ENCODE assay signal across 8 mouse cellular contexts in the genomic region with DNA sequence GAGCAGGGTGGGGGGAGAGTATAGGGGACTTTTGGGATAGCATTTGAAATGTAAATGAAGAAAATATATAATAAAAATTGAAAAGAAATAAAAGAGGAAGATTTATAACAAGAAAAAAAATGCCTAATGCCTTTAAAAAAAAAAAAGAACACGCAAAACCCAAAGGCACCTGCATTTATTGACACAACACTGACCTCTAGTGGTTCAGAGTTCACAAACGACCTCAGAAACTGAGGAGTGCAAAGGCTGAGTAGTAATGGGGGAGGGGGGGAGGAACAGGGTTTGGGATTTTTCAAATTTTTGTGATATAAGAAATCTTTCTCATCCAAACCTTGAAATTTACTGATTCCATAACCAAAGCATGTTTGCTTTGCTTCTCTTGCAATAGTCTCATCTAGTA.
DNase-seq lines count a peak whose midpoint lies in the region; ATAC-seq lines count a peak whose summit lies in the region.

No protein-coding gene starts in this region.

- no peak overlapping the region for H3K9ac ChIP-seq in embryonic facial prominence, embryonic 11.5 days (replicated peaks; ENCODE audit: low read length)

- no peak overlapping the region for H3K4me2 ChIP-seq in embryonic facial prominence, embryonic 11.5 days (ENCODE audit: low read depth, low read length)

- 6% methylated on average over 2 of the region's 2 CpGs for WGBS in embryonic facial prominence, embryonic 11.5 days

- no peak for ATAC-seq in embryonic facial prominence, embryonic 11.5 days (replicated peaks; ENCODE audit: insufficient number of reproducible peaks, low FRiP score, low TSS enrichment, low read depth)
- no peak for ATAC-seq in activated CD4-positive, CD25-positive, alpha-beta regulatory T cell, adult 4 months

- H3K27ac ChIP-seq in embryonic facial prominence, embryonic 11.5 days (replicated peaks; ENCODE audit: low read depth, low read length): no peak overlapping the region

- H3K9me3 ChIP-seq in embryonic facial prominence, embryonic 11.5 days (replicated peaks; ENCODE audit: control insufficient read depth, low read length): no peaks in the 10 kb centered on the region

- peak; percentile 32 for DNase-seq in adrenal gland, adult 2 months
- DNase-seq in adrenal gland, postnatal 25 days: no peak
- peak; percentile 22 to 39 for DNase-seq in layer of hippocampus, postnatal 10 days (ENCODE audit: low spot score in 2 of 2)
- DNase-seq in layer of hippocampus, postnatal 25 days (ENCODE audit: extremely low spot score in 1 of 2, low spot score in 1 of 2): no peak
- peak; percentile 46 for DNase-seq in Muller cell, postnatal 12 days (ENCODE audit: inconsistent ontology term)
- peak; percentile 81 for DNase-seq in embryonic facial prominence, embryonic 11.5 days (ENCODE audit: low spot score)
- peak; percentile 44 for DNase-seq in splenic B cell, adult 2 months (ENCODE audit: low read depth, low spot score)

- no peaks in the 10 kb centered on the region for H3K4me1 ChIP-seq in embryonic facial prominence, embryonic 11.5 days (ENCODE audit: control insufficient read depth, insufficient read depth, low read length)

- no peaks in the 10 kb centered on the region for H3K36me3 ChIP-seq in embryonic facial prominence, embryonic 11.5 days (replicated peaks; ENCODE audit: control insufficient read depth, insufficient read depth, low read depth, low read length)
- no peaks in the 10 kb centered on the region for H3K36me3 ChIP-seq in splenic B cell, adult 2 months (ENCODE audit: control insufficient read depth, insufficient read depth, low read length, poor library complexity, severe bottlenecking)

- no peaks in the 10 kb centered on the region for H3K27me3 ChIP-seq in embryonic facial prominence, embryonic 11.5 days (ENCODE audit: control insufficient read depth, insufficient read depth, low read length)
- no peaks in the 10 kb centered on the region for H3K27me3 ChIP-seq in splenic B cell, adult 2 months (ENCODE audit: control insufficient read depth, insufficient read depth, low read length, poor library complexity, severe bottlenecking)

- no peak overlapping the region for H3K4me3 ChIP-seq in embryonic facial prominence, embryonic 11.5 days (ENCODE audit: low read depth, low read length)

Comparison
In these comparisons a context has a peak if more than half of its experiments do, and no peak if none do; other contexts are left out.
1. DNase-seq: peak in adrenal gland, adult 2 months (single experiment), layer of hippocampus, postnatal 10 days (2 of 2), Muller cell, postnatal 12 days (single experiment), embryonic facial prominence, embryonic 11.5 days (single experiment) and splenic B cell, adult 2 months (single experiment); none in adrenal gland, postnatal 25 days (single experiment) and layer of hippocampus, postnatal 25 days (0 of 2).